Mouse (Mus musculus): ENCODE measurements around the gene Aplnr.

DNA sequence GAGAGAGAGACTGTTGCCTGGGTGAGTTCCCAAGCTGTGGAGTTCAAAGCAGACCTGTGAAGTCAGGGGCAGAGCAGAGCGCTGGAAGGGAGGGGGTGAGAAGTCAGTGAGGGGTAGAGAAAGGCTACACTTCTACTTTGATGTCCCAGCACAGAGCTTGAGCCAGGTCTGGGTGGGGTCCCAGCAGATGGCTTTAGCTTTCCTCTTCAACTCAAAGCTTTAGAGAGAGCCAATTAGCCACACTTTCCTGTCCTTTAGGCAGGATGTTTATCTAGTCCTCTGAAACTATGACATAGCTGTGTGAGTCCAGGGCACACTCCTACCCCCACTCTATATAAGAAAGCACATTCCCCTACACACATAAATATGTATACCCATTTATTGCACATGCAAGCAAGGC, 4.3 kb upstream of the Aplnr start:
- TF ChIP-seq FLI1 (IDR thresholded peaks at IDR 0.05; ENCODE audit: low read length), result no peak
- no peak for TF ChIP-seq GATA1 (IDR thresholded peaks at IDR 0.05; ENCODE audit: borderline replicate concordance, low read length)
